Mouse (Mus musculus): Measurements from ENCODE around the gene Syt16.

Gene Syt16

DNA sequence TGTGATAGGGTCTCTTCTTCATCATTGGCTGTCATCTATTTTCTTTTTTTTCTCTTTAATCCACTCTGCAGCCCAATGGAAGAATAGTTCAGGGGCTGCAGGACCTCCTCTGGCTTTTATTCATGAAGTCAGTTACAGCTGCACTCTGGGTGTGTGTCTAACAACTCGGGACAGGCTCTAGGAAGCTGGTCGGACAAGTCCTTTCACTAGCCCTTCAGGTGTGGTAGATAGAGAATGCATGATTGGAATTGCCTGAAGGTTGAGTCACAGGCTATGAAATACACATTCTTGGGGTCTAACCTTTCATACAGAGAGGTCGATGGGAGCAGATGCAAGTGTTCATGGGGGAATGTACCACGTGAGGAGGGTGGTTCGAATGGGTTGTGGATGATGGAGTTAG is 97.2 kb downstream of the Syt16 start:
- in situ Hi-C loops (cut with MboI; ENCODE audit: low sequenced_read_pairs): no loop called here

- in situ Hi-C loops (cut with MboI; ENCODE audit: low sequenced_read_pairs): no loop called here
Measured at GRCm38 (mm10) chr12:74098572-74099290, 101.3 kb downstream of the Syt16 start.

DNA sequence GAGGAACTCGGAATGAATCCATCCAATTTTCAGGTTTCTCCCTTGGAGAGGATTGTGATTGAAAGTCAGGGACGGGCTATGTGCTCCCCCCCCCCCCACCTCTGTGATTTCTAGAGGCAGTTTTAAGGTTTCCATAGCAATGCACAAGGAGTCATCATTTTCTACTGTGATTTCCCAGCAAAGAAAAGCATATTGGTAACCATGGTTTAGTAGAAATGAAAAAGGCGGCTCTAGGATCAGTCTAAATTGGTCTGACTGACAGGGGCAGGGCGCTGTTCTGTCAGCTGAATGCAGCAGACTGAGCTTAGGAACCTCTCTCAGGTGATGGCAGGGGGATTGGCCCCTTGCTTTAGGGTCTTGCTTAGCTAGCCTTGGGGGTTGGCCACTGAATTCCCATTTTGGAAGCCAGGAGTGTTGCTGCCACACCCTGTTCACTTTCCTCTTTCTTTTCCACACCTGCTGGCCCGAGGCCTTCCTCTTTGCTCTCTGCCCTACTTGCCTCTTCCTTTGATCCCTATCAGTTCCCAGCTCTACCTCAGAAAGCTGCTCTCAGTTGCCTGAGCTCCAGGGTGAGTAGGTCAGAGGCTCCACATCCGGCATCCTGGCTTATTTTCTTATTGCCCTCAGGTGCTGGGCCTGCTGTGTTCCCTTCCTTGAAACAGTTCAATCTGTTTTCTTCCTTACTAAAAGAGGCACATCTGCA is 108.5 kb downstream of the Syt16 start:
- in situ Hi-C loops (cut with MboI; ENCODE audit: low sequenced_read_pairs): no loop called here

GRCm38 (mm10) chr12:74108663-74109081 is 111.2 kb downstream of the Syt16 start:
- in situ Hi-C loops (cut with MboI; ENCODE audit: low sequenced_read_pairs): no loop called here

- in situ Hi-C loops (cut with MboI; ENCODE audit: low sequenced_read_pairs): no loop called here
Measured at GRCm38 (mm10) chr12:74109462-74110068, 112.1 kb downstream of the Syt16 start.

- in situ Hi-C loops (cut with MboI; ENCODE audit: low sequenced_read_pairs): no loop called here
Measured at GRCm38 (mm10) chr12:74116825-74117224, 119.4 kb downstream of the Syt16 start.

DNA sequence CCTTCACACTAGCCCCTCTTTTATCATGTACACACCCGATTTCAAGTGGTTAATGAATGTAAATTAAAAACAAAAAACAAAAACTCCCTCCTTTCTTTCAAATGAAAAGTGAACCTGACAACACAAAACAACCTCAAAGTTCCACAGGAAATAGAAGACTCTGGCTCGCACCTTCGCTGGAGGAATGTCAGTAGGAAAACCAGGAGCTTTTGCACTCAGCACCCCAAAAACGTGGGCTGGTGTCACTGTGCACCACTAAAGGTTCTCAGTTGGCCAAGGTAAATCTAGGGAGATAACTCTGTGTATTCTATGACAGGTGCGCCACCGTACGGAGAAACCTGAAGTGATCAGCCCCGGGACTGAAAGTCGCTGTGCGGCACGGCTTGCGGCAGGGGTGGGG is 128.3 kb downstream of the Syt16 start:
- in situ Hi-C loops (cut with MboI; ENCODE audit: low sequenced_read_pairs): no loop called here

- in situ Hi-C loops (cut with MboI; ENCODE audit: low sequenced_read_pairs): no loop called here
Measured at GRCm38 (mm10) chr12:74128229-74128628, 130.8 kb downstream of the Syt16 start.

DNA sequence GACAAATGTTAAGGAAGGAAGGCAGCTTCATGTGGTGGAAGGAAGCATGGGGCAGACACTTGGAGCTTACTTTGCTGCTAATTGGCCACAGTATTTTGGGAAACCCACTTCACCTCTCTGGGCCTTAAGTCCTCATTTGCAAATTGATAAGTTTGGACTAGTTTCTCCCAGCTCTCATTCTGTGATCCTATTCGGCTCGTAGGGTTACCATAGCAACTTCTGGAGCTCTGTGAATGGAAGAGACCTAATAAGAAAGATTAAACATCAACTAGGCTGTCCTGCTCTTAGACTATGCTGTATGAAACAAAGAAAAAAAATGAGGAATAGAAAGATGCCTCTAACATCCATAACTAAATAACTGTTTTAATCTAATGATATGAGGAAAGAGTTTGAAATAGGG is 134.3 kb downstream of the Syt16 start:
- in situ Hi-C loops (cut with MboI; ENCODE audit: low sequenced_read_pairs): no loop called here

DNA sequence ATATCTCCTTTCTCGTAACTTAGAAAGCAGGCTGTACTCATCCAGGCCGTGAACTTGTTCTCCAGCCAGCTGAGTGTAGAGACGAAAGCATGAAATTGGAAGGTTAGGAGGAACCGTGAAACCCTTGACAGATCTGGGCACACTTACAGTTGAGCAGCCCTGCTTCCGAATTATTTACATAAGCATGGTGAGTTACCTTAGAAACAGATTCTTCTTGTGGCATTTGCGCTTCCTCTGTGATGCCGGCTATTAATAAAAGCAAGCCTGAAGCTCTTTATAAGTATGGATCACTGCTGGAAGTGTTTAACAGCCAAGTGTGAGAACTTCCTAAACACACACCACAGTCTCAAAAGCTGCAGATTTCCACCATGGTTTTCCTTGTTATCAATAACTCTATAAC is 144.7 kb downstream of the Syt16 start:
- in situ Hi-C loops (cut with MboI; ENCODE audit: low sequenced_read_pairs): no loop called here

DNA sequence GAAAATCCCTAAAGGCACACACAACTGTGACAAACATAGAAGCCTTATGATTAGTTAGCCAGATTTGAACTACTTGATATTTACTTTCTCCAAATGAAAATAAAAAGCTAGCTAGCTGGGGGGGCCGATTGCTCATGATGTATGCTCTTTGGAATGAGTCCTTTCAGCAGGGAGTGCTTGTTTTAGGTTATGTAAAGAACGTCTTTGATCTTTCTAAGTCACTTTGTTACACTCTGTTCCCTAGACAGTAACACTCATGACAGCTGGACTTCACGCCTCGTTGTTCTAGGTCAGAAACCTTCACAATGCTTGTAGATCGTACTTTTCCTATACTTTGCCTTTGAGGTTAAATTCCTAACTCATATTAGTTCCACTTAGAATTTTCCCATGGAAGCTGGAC is 146.9 kb downstream of the Syt16 start:
- in situ Hi-C loops (cut with MboI; ENCODE audit: low sequenced_read_pairs): no loop called here

DNA sequence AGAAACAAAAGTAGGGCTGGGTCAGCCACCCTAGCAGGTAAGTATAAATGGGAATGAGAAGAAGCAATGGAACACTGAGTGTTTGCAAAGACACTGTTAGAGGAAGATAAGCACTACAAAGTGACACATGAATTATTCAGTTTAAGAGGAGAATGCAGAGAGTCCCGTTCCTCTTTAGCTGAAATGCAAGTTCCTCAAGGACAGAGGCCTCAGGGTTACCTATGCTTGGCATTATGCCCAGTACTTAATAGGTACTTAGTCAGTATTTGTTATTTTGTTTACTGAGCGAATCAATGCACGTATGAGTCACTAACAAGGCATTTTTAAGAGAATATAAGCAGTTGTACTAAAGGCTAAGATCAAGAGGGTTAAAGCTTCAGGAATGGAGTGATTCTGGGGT is 163.3 kb downstream of the Syt16 start:
- in situ Hi-C loops (cut with MboI; ENCODE audit: low sequenced_read_pairs): no loop called here

DNA sequence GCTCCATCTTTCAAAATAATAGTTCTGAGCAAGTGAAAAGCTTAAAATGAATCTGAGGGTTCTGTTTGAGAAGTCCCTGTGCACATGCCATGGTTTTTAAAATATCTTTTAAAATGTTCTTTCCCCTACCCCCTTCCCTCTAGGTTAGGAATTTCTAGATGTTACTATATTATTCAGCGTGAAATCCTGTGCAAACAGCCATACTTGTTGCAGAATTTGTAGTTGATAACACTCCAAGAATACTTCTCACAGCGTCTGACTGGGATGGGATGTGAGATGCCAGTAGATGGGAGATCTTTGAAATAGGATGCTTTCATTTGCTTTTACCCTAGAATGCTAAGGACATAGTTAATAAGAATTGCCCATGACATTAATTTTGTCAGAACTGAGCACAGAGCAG is 165.6 kb downstream of the Syt16 start:
- in situ Hi-C loops (cut with MboI; ENCODE audit: low sequenced_read_pairs): no loop called here

DNA sequence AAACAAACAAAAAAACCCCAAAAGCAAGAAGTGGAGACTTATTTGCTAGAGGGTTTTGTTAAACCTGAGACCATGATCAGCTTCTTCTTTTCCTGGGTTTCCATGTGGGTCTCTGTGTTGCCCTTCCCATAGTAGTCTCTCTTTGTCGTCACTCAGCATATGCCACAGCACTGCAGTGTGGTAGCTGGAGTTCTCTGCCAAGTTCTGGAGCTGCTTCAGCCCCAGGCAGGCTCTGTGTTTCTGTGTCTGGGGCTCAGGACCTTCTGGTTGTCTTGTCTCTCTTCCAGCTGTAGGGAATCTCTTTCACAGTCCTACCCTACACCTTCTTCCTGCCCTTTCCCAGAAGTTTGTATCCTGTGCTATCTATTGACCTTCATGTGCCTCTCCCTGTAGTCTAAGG is 173.8 kb downstream of the Syt16 start:
- in situ Hi-C loops (cut with MboI; ENCODE audit: low sequenced_read_pairs): no loop called here

- in situ Hi-C loops (cut with MboI; ENCODE audit: low sequenced_read_pairs): no loop called here
Measured at GRCm38 (mm10) chr12:74173902-74174301, 176.4 kb downstream of the Syt16 start.

- in situ Hi-C loops (cut with MboI; ENCODE audit: low sequenced_read_pairs): no loop called here
Measured at GRCm38 (mm10) chr12:74184596-74184995, 187.1 kb downstream of the Syt16 start.

DNA sequence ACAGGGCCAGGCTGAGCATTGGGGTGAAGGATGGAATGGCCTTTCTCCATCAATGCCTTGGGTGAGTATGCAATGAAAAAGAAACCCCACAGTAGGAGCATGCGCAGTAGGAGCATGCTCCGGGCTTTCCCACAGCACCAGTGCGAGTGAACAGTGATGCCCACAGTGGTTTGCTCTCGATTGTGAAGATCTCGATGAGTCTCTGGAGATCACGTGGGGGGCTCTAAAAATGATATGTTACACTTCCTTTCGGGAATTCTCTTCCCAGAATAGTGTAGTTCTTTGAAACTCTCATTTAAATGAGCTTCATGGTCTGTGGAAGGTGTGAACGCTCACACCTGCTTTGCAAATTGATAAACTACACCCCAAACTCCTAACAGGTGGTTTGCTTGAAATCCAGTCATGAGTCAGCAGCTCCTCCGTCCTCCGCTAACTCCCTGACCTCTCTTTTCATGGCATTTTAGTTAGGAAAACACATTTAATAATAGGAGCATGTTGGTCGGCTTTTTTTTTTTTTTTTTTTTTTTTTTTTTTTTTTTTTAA is 190.9 kb downstream of the Syt16 start:
- in situ Hi-C loops (cut with MboI; ENCODE audit: low sequenced_read_pairs): no loop called here

DNA sequence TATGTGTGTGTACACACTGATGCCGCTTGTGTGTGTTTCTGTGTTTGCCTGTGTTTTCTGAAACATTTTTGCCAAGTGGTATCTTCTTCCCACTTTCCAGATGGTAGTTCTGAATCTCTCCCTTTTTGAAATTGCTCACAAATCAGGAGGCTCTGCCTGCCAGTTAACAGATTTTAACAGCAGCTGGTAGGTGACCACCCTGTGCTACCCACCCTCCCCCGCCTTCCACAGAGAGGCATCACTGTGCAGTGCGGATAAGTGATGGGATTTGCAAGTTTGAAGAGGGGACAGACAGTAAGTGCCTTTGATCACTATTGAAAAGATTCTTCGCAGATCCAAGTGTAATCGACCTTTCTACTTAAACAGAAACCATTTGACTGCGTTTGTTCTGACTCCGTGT is 191.4 kb downstream of the Syt16 start:
- in situ Hi-C loops (cut with MboI; ENCODE audit: low sequenced_read_pairs): no loop called here

DNA sequence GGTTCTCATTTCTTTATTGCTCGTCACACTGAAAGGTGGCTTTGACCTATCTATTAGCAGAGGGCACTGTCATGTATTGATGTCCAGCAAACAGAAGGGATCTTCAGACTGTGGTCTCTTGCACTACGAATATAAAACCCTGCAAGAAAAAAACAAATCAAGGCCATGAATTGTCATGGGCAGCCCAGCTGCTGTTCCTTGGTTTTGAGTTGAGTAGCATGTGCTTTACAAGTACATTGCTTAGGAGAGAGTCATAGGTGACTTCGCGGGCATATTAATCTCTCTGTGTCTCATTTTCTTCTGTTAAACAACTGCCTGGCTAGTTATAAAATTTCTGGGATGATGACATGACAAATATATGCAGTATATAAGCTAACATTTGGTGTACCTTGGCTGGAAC is 192.4 kb downstream of the Syt16 start:
- in situ Hi-C loops (cut with MboI; ENCODE audit: low sequenced_read_pairs): no loop called here

GRCm38 (mm10) chr12:74190297-74190696 is 192.8 kb downstream of the Syt16 start:
- in situ Hi-C loops (cut with MboI; ENCODE audit: low sequenced_read_pairs): no loop called here

DNA sequence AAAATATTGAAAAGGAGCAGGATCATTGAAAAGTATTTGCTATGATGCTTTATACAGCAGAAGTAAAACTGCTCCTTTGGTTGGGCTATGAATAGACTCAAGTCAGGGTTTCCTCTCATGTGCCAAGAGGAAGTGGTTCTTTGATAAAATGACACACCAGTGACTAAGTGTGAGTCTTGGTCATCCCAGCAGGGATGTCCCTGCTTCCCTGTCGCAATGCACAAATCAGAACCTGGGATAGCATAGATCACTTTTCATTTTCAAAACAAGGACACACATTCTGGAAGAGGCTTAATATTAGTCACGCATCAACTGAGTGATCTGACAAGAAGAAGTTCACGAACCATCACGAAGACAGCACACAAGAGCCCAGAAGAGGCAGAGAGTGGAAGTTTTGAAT is 195.1 kb downstream of the Syt16 start:
- in situ Hi-C loops (cut with MboI; ENCODE audit: low sequenced_read_pairs): no loop called here

- in situ Hi-C loops (cut with MboI; ENCODE audit: low sequenced_read_pairs): no loop called here
Measured at GRCm38 (mm10) chr12:74201410-74201809, 203.9 kb downstream of the Syt16 start.
